Mouse (Mus musculus) CH12.LX (cell line): ENCODE measurements around the gene Map2k1. TPM values are rescaled to one million over a fixed set of nuclear protein-coding genes. Genes with fewer than 3 reads are reported as not detected.
A peak's percentile ranks its signal among the peaks of the same experiment; 100 is the strongest.

Experiments
- DNase-seq: peaks from one replicate; pipeline ENCODE4 v3.0.0-alpha.2; 2013; ENCODE audit errors: extremely low read depth
- H3K27ac ChIP-seq: 2 replicates; pipeline ENCODE4 v1.5.1; 2012; ENCODE audit warnings: low read depth, mild to moderate bottlenecking, control low read depth, moderate library complexity; ENCODE audit not compliant: insufficient read depth
- H3K27me3 ChIP-seq: replicated peaks from 2 replicates; pipeline ENCODE3; 2012; ENCODE audit warnings: inconsistent platforms
- H3K36me3 ChIP-seq, 2 experiments: replicated peaks in 1 of 2; 2 replicates each; pipeline versions ENCODE3 to v1.6.1; 2012; ENCODE audit warnings: inconsistent platforms in 1 of 2, low read length in 1 of 2, mild to moderate bottlenecking in 1 of 2, mixed read lengths in 1 of 2, moderate library complexity in 1 of 2; ENCODE audit not compliant: control insufficient read depth in 1 of 2, insufficient read depth in 1 of 2
- H3K4me1 ChIP-seq, 2 experiments: 2 replicates each; pipeline ENCODE4 v1.6.1; 2012; ENCODE audit warnings: inconsistent platforms in 1 of 2, moderate library complexity in 1 of 2; ENCODE audit not compliant: insufficient read depth in 2 of 2, control insufficient read depth in 1 of 2
- H3K4me2 ChIP-seq: 2 replicates; pipeline ENCODE4 v1.6.1; 2012; ENCODE audit warnings: low read depth, mild to moderate bottlenecking, control low read depth; ENCODE audit not compliant: poor library complexity, insufficient read depth, severe bottlenecking
- H3K4me3 ChIP-seq, 3 experiments: fragments of 150-350 bp in 1 of 3; sonication (generic) in 1 of 3; replicated peaks in 1 of 3; 2 replicates each; pipeline versions ENCODE3 to v1.5.1; 2011 to 2012; ENCODE audit warnings: low read depth in 2 of 3, low read length in 2 of 3, mild to moderate bottlenecking in 2 of 3, moderate library complexity in 2 of 3, control low read depth in 1 of 3, improper control_type of control experiment in 1 of 3, inconsistent platforms in 1 of 3, mixed read lengths in 1 of 3; ENCODE audit not compliant: poor library complexity in 1 of 3
- H3K79me2 ChIP-seq: replicated peaks from 2 replicates; pipeline ENCODE4 v1.6.1; 2012; ENCODE audit warnings: mild to moderate bottlenecking, moderate library complexity; ENCODE audit not compliant: control insufficient read depth, poor library complexity, insufficient read depth, severe bottlenecking; ENCODE audit errors: extremely low read depth
- H3K9ac ChIP-seq: 2 replicates; pipeline ENCODE4 v1.6.1; 2012; ENCODE audit warnings: low read depth, mild to moderate bottlenecking, control low read depth, moderate library complexity; ENCODE audit not compliant: insufficient read depth
- H3K9me3 ChIP-seq: replicated peaks from 2 replicates; pipeline ENCODE3; 2012; ENCODE audit warnings: low read length, inconsistent platforms, mixed read lengths
- BHLHE40 ChIP-seq: IDR thresholded peaks from 2 replicates; pipeline ENCODE4 v1.6.1; 2011; ENCODE audit warnings: mild to moderate bottlenecking, low read depth, low read length, improper control_type of control experiment
- CHD1 ChIP-seq: IDR thresholded peaks from 2 replicates; pipeline ENCODE4 v1.6.1; 2012; ENCODE audit warnings: low read depth, low read length, improper control_type of control experiment, inconsistent platforms
- CHD2 ChIP-seq: IDR thresholded peaks from 2 replicates; pipeline ENCODE4 v1.6.1; 2011; ENCODE audit warnings: low read length, improper control_type of control experiment
- CTCF ChIP-seq, 2 experiments: IDR thresholded peaks in 1 of 2; conservative IDR thresholded peaks in 1 of 2; 2 replicates each; pipeline ENCODE4 v1.5.1; 2011 to 2012; ENCODE audit warnings: low read depth in 2 of 2, low read length in 2 of 2, improper control_type of control experiment in 1 of 2, inconsistent platforms in 1 of 2, mild to moderate bottlenecking in 1 of 2, moderate library complexity in 1 of 2
- E2F4 ChIP-seq: IDR thresholded peaks from 2 replicates; pipeline ENCODE4 v1.6.1; 2011; ENCODE audit warnings: low read depth, low read length, improper control_type of control experiment; ENCODE audit not compliant: insufficient replicate concordance
- ELF1 ChIP-seq: IDR thresholded peaks from 2 replicates; pipeline ENCODE4 v1.6.1; 2014; ENCODE audit warnings: low read depth, mild to moderate bottlenecking, inconsistent platforms, low read length, improper control_type of control experiment
- EP300 ChIP-seq: IDR thresholded peaks from 2 replicates; pipeline ENCODE4 v1.6.1; 2011; ENCODE audit warnings: low read length, improper control_type of control experiment
- ETS1 ChIP-seq: conservative IDR thresholded peaks from 2 replicates; pipeline ENCODE4 v1.6.1; 2012; ENCODE audit warnings: low read depth, mild to moderate bottlenecking, inconsistent platforms, low read length, improper control_type of control experiment, moderate library complexity
- GABPA ChIP-seq: IDR thresholded peaks from 2 replicates; pipeline ENCODE4 v1.6.1; 2012; ENCODE audit warnings: low read depth, low read length, improper control_type of control experiment, inconsistent platforms; ENCODE audit not compliant: insufficient replicate concordance
- HCFC1 ChIP-seq: IDR thresholded peaks from 2 replicates; pipeline ENCODE4 v1.6.1; 2012; ENCODE audit warnings: low read depth, mild to moderate bottlenecking, inconsistent platforms, low read length, improper control_type of control experiment
- IRF4 ChIP-seq: IDR thresholded peaks from 2 replicates; pipeline ENCODE4 v1.6.1; 2014; ENCODE audit warnings: low read depth, mild to moderate bottlenecking, inconsistent platforms, low read length, improper control_type of control experiment
- JUN ChIP-seq: IDR thresholded peaks from 2 replicates; pipeline ENCODE4 v1.6.1; 2011; ENCODE audit warnings: low read depth, mild to moderate bottlenecking, low read length, improper control_type of control experiment, moderate library complexity; ENCODE audit not compliant: insufficient read depth
- JUND ChIP-seq: conservative IDR thresholded peaks from 2 replicates; pipeline ENCODE4 v1.6.1; 2011; ENCODE audit warnings: low read depth, low read length, improper control_type of control experiment
- KAT2A ChIP-seq: IDR thresholded peaks from 2 replicates; pipeline ENCODE4 v1.6.1; 2012; ENCODE audit warnings: low read length, improper control_type of control experiment, inconsistent platforms; ENCODE audit not compliant: insufficient replicate concordance
- MAFK ChIP-seq: IDR thresholded peaks from 2 replicates; pipeline ENCODE4 v1.6.1; 2011; ENCODE audit warnings: low read length, improper control_type of control experiment; ENCODE audit not compliant: insufficient replicate concordance
- MAX ChIP-seq: IDR thresholded peaks from 2 replicates; pipeline ENCODE4 v1.6.1; 2011; ENCODE audit warnings: low read length, improper control_type of control experiment
- MAZ ChIP-seq: IDR thresholded peaks from 2 replicates; pipeline ENCODE4 v1.6.1; 2012; ENCODE audit warnings: low read depth, mild to moderate bottlenecking, inconsistent platforms, low read length, improper control_type of control experiment, moderate library complexity
- MEF2A ChIP-seq: IDR thresholded peaks from 2 replicates; pipeline ENCODE4 v1.6.1; 2014; ENCODE audit warnings: low read depth, mild to moderate bottlenecking, inconsistent platforms, low read length, improper control_type of control experiment, borderline replicate concordance
- MXI1 ChIP-seq: IDR thresholded peaks from 2 replicates; pipeline ENCODE4 v1.6.1; 2011; ENCODE audit warnings: mild to moderate bottlenecking, low read depth, low read length, improper control_type of control experiment
- MYC ChIP-seq: IDR thresholded peaks from 2 replicates; pipeline ENCODE4 v1.6.1; 2011; ENCODE audit warnings: low read depth, mild to moderate bottlenecking, improper control_type of control experiment, low read length
- NELFE ChIP-seq: IDR thresholded peaks from 2 replicates; pipeline ENCODE4 v1.6.1; 2011; ENCODE audit warnings: low read depth, low read length, improper control_type of control experiment
- NRF1 ChIP-seq: IDR thresholded peaks from 2 replicates; pipeline ENCODE4 v1.6.1; 2014; ENCODE audit warnings: low read depth, mild to moderate bottlenecking, inconsistent platforms, low read length, improper control_type of control experiment, moderate library complexity
- POLR2AphosphoS2 ChIP-seq: IDR thresholded peaks from 2 replicates; pipeline ENCODE4 v1.6.1; 2011; ENCODE audit warnings: low read depth, low read length, improper control_type of control experiment
- RAD21 ChIP-seq: IDR thresholded peaks from 2 replicates; pipeline ENCODE4 v1.6.1; 2011; ENCODE audit warnings: low read depth, mild to moderate bottlenecking, low read length, improper control_type of control experiment, moderate library complexity
- SIN3A ChIP-seq: IDR thresholded peaks from 2 replicates; pipeline ENCODE4 v1.6.1; 2012; ENCODE audit warnings: low read length, improper control_type of control experiment, inconsistent platforms
- SMC3 ChIP-seq: IDR thresholded peaks from 2 replicates; pipeline ENCODE4 v1.6.1; 2011; ENCODE audit warnings: low read depth, low read length, improper control_type of control experiment
- TBP ChIP-seq: conservative IDR thresholded peaks from 2 replicates; pipeline ENCODE4 v1.6.1; 2011; ENCODE audit warnings: low read depth, low read length, improper control_type of control experiment
- TCF12 ChIP-seq: IDR thresholded peaks from 2 replicates; pipeline ENCODE4 v1.6.1; 2014; ENCODE audit warnings: low read depth, mild to moderate bottlenecking, inconsistent platforms, low read length, improper control_type of control experiment
- UBTF ChIP-seq: IDR thresholded peaks from 2 replicates; pipeline ENCODE4 v1.6.1; 2012; ENCODE audit warnings: low read depth, mild to moderate bottlenecking, inconsistent platforms, low read length, improper control_type of control experiment, moderate library complexity
- USF2 ChIP-seq: conservative IDR thresholded peaks from 2 replicates; pipeline ENCODE4 v1.6.1; 2011; ENCODE audit warnings: low read depth, low read length, improper control_type of control experiment
- ZC3H11A ChIP-seq: IDR thresholded peaks from 2 replicates; pipeline ENCODE4 v1.6.1; 2012; ENCODE audit warnings: low read depth, mild to moderate bottlenecking, inconsistent platforms, low read length, improper control_type of control experiment
- ZKSCAN1 ChIP-seq: IDR thresholded peaks from 2 replicates; pipeline ENCODE4 v1.6.1; 2012; ENCODE audit warnings: low read depth, inconsistent platforms, low read length, improper control_type of control experiment, borderline replicate concordance
- ZMIZ1 ChIP-seq: IDR thresholded peaks from 2 replicates; pipeline ENCODE4 v1.6.1; 2012; ENCODE audit warnings: low read depth, mild to moderate bottlenecking, inconsistent platforms, low read length, improper control_type of control experiment
- dilution Hi-C: fragments of 300-500 bp; cut with MboI; formaldehyde crosslinking; loops from 2 replicates; pipeline ENCODE4 v1.14.3; 2020; ENCODE audit warnings: low sequenced_read_pairs; ENCODE audit not compliant: extremely low pct_unique_long_range_greater_than_20kb, extremely low pct_ligation_motif_present
- in situ Hi-C: fragments of 300-500 bp; cut with MboI; formaldehyde crosslinking; loops from 3 replicates; pipeline ENCODE4 v1.14.3; 2019; ENCODE audit warnings: low sequenced_read_pairs, low pct_ligation_motif_present, low pct_unique_long_range_greater_than_20kb, mixed read lengths
- polyA plus RNA-seq: library from polyadenylated mRNA; unstranded; fragments of >175 nt; gene quantifications from 2 replicates; pipeline ENCODE4 v1.2.1, GENCODE M21; 2012; ENCODE audit warnings: low read depth; ENCODE audit not compliant: insufficient read length
- total RNA-seq, 2 experiments: library from RNA; depleted of rRNA; stranded (reverse); fragments of 300-350 nt in 1 of 2; fragments of >200 nt in 1 of 2; gene quantifications; 2 replicates each; pipeline ENCODE4 v1.2.3; 2012 to 2014

Map2k1 gene
- total and polyA plus RNA-seq, 3 experiments: 56.3 to 122 (median 74.0) TPM

GRCm38 (mm10) chr9:64249371-64249770, 4.1 kb downstream of the Map2k1 start:
- DNase-seq: no peak
- peak; percentile 63 for TF ChIP-seq BHLHE40
- TF ChIP-seq IRF4: peak; percentile 32; the same call in 1 of the 2 replicates
- no peak for TF ChIP-seq CHD2
- Histone ChIP-seq H3K9ac (no peak overlapping the region), H3K4me1 (peaks cover 12 to 52% of the 10 kb centered on the region in 2 experiments), H3K9me3 (no peaks in the 10 kb centered on the region), H3K4me3 (peak overlapping the region in 1 of 3 experiments; percentile 39), H3K27me3 (no peaks in the 10 kb centered on the region), H3K27ac (no peak overlapping the region), H3K4me2 (peak overlapping the region; percentile 21; the same call in 1 of the 2 replicates), H3K79me2 (peaks cover 29% of the 10 kb centered on the region), H3K36me3 (peaks cover 7 to 29% of the 10 kb centered on the region in 2 experiments)
- in situ Hi-C loops: no loop called here
- dilution Hi-C loops: no loop called here

- Histone ChIP-seq H3K9ac (peak overlapping the region; percentile 89), H3K36me3 (peaks cover 4 to 34% of the 10 kb centered on the region in 2 experiments), H3K4me3 (peak overlapping the region; percentile 0 to 41 (median 27)), H3K9me3 (no peaks in the 10 kb centered on the region), H3K27ac (peak overlapping the region; percentile 81), H3K79me2 (peaks cover 27% of the 10 kb centered on the region), H3K27me3 (no peaks in the 10 kb centered on the region), H3K4me1 (peaks cover 9 to 56% of the 10 kb centered on the region in 2 experiments; a peak in 3 of 4 replicates), H3K4me2 (peak overlapping the region; percentile 92)
- dilution Hi-C loops (no loop called here), in situ Hi-C loops (no loop called here)
- DNase-seq: peak; percentile 59
- TF ChIP-seq UBTF (no peak), MAX (no peak; the same call in 1 of the 2 replicates), ETS1 (no peak), SMC3 (no peak), CTCF (conservative IDR thresholded peaks at IDR 0.05 in 1 of 2, IDR thresholded peaks at IDR 0.05 in 1 of 2; ENCODE audit: low read depth in 2 of 2, low read length in 2 of 2) (no peak), MAFK (no peak), NRF1 (no peak), POLR2AphosphoS2 (no peak), TBP (0 out of 2 replicates have a peak, but pooled peaks have one; percentile 52), USF2 (no peak), E2F4 (no peak), ZC3H11A (no peak), JUND (no peak), EP300 (peak; percentile 61; the same call in 1 of the 2 replicates), CHD2 (no peak), RAD21 (no peak), ELF1 (no peak), TCF12 (no peak), CHD1 (no peak), HCFC1 (no peak), MEF2A (no peak), GABPA (no peak), ZMIZ1 (no peak), JUN (no peak), ZKSCAN1 (no peak), SIN3A (no peak), MAZ (no peak), MXI1 (0 out of 2 replicates have a peak, but pooled peaks have one; percentile 36), MYC (no peak), KAT2A (no peak), NELFE (no peak)
These were observed 11.0 kb downstream of the Map2k1 start for GRCm38 (mm10) chr9:64242381-64242831.
